Mouse (Mus musculus) frontal cortex, postnatal 14 days (tissue): ENCODE data around the gene S1pr4.
A peak's percentile ranks its signal among the peaks of the same experiment; 100 is the strongest.

Experiments
- DNase-seq, 2 experiments: peaks; one replicate each; pipeline ENCODE4 v3.0.0; 2022; ENCODE audit warnings: low spot score in 2 of 2

Gene S1pr4

GRCm38 (mm10) chr10:81464405-81465264 is 35.3 kb downstream of the S1pr4 start:
- peak; percentile 19 to 21 for DNase-seq

DNA sequence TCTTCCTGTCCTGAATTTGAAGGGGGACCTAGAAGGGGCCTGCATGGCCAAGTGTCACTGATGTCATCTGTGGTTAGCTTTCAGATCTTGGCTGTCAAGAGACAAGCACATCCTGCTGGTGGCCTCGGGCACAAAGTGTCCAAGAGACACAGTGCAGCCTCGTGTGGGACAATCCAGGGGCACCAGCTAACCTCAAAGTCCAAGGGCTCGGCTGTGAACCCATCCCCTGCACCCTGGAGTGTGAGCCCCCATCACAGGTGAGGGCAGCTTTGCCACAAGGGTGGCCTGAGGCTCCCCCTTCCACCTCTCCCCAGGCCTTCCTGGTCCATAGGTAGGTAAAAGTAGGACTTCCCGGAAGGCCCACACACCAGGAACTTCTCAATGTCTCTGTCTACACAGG is 36.4 kb downstream of the S1pr4 start:
- DNase-seq: peak; percentile 8 to 11

GRCm38 (mm10) chr10:81462917-81463316 is 37.0 kb downstream of the S1pr4 start:
- peak; percentile 5 to 8 for DNase-seq

- peak in 1 of 2 experiments; percentile 14 for DNase-seq
Measured at GRCm38 (mm10) chr10:81462415-81462804, 37.5 kb downstream of the S1pr4 start.

DNA sequence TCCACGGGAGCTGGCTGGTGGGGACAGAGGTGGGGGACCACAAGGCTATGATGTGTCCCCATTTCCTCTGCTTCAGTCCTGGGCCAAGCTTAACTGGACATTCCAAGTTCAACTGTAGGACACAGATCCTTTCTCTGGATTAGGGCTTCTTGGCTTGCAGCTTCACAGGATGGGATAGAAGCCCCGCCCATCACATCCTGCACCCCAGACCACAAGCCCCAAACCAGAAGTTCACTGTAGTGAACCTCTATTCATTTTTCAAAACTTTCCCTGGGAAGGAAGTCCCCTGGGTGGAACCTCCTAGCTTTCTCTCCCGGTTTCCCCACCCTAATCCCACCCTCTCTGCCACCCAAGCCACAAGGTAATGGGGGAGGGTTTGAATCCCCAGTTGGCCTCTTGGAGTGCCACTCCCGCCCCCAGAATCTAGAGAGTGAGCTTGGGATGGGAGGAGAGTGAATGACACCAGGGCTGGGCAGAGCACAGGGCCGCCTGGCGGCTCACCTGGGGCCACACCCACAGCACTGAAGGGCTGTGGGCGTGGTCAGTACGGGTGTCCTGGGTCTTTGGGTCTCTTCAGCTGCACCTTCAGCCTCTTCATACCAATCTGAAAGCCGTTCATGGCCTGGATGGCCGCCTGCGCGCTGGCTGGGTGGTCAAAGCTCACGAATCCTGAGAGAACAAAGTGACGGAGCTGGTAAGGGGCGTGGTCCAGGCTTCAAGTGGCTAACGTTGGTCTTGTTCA is 38.1 kb downstream of the S1pr4 start:
- peak; percentile 2 to 18 for DNase-seq

DNA sequence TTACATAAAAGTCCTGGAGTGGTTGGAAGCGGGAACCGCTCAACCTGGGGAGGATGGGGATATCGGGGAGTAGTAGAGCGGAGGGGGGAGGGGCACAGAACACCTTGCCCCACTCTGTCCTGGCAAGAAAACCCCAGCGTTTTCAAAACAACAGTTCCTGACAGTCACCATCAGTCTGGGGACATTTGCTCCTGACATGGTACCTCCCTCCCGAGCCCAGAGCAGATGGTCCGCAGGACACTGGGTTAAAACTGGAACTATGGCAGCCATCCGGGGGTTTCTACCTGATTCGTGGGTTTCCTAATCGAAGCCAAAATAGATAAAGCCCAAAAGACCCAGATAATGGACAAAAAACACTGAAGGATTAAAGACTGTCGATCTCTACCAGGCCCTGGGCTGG is 39.0 kb downstream of the S1pr4 start:
- DNase-seq: peak in 1 of 2 experiments; percentile 5

DNA sequence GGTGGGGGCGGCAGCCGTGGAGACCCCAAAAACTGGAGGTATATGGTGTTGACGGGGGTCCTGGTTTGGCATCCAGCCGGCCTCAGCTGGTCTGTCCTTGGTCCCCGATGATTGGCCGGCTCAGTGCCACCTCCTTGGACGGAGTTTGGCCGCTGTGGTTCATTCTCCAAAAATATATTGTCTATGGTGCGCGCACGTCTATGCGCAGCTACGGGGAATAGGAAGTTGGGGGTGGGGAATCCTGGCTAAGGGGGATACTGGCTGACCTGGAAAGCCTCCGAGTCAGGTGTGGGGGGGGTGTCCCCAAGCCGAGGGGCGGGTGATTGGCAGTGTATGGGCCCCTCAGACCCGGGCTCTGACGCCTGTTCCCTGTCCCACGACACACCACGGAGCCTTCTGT is 39.5 kb downstream of the S1pr4 start:
- DNase-seq: peak in 1 of 2 experiments; percentile 7

- no peak for DNase-seq
Measured at GRCm38 (mm10) chr10:81459399-81459798, 40.5 kb downstream of the S1pr4 start.

DNA sequence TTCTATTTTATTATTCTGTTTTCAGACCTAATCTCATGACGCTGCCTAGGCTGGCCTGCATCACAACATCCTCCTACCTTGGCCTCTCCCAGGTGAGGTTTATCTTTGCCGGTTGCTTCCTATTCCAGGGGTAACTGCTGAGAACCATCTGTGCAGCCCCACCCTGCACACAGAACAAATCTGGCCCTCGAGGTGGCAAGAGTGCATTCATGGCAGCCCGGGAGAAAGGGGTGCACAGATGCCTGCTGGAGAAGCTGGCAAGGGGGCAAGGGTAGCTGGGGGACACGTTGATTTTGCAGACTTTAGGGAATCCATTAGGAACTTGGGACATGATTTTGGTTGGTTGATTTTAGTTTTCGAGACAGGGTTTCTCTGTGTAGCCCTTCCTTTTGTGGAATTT is 41.7 kb downstream of the S1pr4 start:
- peak; percentile 4 to 5 for DNase-seq

DNA sequence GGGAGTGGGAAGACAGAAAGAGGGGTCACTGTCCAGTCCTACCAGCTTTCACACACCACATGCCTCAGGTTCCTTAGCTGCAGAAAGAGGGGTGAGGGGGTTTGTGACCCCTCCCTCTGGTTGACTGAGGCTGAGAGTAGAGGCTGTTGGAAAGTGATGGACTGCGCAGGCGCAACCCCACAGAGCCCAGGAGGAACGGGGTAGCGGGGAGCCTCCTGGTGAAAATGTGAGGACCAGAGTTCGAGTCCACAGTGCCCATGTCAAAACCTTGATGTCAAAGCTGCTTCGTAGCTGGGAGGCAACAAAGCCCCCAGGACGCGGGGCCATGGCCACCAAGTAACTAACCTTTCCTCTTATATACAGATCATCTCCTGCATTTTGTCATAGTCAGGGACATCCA is 42.3 kb downstream of the S1pr4 start:
- peak; percentile 6 to 11 for DNase-seq

DNA sequence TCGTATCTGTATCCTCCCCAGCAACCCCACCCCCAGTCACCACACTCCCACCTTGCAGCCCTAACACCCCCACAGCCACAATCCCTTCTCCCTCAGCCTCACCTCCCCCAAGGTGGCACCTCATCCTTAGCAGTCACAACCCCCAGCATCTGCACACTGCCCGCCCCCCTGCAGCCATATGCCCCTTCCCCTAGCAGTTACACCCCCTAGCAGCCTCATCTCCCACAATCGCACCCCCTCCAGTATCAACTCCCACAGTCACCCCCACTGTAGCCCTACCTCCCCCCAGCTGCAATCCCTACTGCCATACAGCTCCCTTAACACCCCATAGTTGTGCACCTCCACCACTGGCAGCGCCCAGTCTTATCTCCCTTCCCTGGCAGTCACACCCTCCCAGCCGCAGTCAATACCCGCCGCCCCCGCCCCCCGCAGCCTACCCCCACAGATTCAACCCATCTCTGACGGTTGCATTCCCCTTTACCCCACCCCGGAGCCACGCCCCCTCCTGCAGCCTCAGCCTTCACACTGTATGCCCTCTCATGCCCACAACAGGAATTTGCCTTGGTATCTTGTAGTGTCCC is 42.9 kb downstream of the S1pr4 start:
- peak in 1 of 2 experiments; percentile 3 for DNase-seq

DNA sequence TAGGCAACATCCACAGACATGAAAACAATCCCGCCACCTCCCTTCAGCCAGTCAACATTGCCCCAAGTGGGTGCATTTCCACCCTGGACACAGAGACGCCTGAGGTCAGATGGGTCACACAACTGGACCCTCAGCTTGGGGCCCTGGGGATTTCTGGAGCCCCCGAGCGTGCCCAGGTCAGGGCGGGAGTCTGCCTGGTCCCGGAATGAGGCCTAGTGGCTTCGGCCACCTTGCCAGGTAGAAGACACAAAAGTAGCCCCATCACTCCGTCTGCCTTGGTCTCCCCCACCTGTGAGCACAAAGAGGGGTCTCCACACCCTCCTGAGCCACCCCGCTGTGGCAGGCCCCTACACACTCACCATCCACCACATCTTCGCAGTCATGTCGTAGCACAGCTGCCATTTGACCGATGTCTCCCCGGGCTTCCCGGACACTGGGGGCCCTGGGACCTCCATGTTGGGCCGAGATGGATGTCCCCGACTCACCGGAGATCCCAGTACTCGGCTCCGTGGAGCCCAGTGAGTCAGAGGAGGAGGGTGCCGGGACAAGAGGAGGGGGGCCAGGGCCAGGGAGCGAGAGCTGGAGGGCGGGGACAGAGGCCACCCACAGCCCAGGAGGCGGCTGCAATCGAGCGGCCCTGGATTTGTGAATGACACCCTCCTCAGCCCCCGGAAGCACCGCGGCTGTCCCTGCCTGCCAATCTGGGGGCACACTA is 44.6 kb downstream of the S1pr4 start, which contains the start of gene Nfic:
Nfic (minus strand) TSS at position 455 of the 715 bp plus-strand sequence.
- DNase-seq: peak in 1 of 2 experiments; percentile 8

GRCm38 (mm10) chr10:81454106-81454505 is 45.8 kb downstream of the S1pr4 start:
- DNase-seq: peak in 1 of 2 experiments; percentile 2

DNA sequence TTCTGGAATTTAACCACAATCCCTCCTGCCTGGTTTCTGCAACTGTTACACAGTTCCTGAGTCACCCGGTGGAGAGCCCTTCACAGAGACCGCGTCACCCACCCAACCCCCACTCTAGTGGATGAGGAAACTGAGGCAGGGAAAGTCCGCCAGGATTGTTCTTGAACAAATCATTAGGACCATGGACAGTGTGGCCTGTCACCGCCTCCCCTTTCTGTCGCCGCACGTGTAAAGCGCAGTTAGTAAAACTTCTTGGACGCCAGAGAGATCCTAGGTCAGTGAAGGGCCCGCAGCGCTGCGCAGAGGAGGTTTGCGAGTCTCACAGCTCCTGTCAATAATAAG is 47.0 kb downstream of the S1pr4 start:
- peak in 1 of 2 experiments; percentile 7 for DNase-seq

DNA sequence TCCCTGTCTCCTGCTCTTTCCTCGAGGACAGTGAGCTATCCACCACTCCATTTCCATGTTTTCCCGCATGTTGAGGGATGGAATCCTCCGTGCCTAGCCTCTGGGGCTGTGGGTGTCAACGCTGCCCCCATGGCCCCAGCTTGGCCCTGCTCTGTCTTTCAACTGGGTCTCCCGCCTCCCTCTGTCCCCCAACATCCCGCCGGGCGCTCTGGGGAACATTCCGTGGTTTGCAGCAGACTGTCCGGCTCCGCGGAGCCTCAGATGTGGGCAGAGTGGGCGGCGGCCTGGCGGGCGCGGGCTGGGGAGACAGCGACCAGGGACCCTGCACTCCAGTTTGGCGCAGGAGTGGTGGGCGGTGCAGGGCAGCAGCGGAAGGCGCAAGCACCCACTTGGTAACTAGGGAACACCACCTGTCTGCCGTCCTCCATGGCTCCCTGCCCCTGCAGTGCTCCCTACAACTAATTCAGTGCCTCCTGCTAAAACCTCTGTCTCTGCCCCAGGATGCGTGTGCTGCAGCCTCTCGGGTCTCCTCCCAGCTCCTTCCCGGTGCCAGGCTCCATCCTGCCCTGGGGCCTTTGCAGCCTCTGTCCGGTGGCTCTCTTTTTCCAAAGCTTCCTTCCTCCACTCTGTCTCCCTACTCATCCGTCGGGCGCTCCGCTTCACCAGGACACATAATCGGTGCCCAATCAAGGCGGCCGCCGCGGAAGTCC is 47.5 kb downstream of the S1pr4 start:
- peak in 1 of 2 experiments; percentile 3 for DNase-seq

GRCm38 (mm10) chr10:81451365-81451745 is 48.6 kb downstream of the S1pr4 start:
- DNase-seq: peak in 1 of 2 experiments; percentile 2

GRCm38 (mm10) chr10:81450641-81451364 is 49.1 kb downstream of the S1pr4 start:
- DNase-seq: peak; percentile 3 to 5

DNA sequence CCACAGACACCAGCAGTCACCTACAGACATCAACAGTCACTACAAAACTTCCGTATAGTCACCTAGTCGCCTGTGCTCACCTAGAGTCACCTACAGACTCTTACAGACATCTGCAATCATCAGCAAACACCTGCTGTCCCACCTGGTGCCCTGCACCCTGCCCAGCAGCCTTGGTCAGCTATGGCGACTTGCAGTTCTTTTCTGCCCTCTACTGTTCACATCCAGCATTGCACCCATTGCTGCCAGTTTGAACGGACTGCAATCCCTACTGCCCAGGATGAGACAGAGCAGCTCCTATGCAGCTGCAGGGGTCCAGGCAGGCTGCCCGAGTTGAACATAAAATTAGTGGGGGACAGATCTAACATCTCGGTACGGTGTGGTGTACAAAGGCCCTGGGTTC is 49.8 kb downstream of the S1pr4 start:
- DNase-seq: peak; percentile 40 to 74
